Mouse (Mus musculus) cerebellum, adult 8-10 months (tissue): ENCODE measurements around the gene Daam1.

ENCODE experiments used
- DNase-seq: peaks from one replicate; pipeline ENCODE4 v3.0.0; 2022

Gene Daam1

GRCm38 (mm10) chr12:71938513-71938912 is 107.6 kb downstream of the Daam1 start:
- no peak for DNase-seq

GRCm38 (mm10) chr12:71941290-71941689 is 110.4 kb downstream of the Daam1 start:
- DNase-seq: no peak

GRCm38 (mm10) chr12:71943112-71943511 is 112.2 kb downstream of the Daam1 start:
- DNase-seq: no peak

GRCm38 (mm10) chr12:71943646-71944045 is 112.8 kb downstream of the Daam1 start:
- no peak for DNase-seq

- DNase-seq: no peak
These were observed 115.0 kb downstream of the Daam1 start for GRCm38 (mm10) chr12:71945844-71946243.

GRCm38 (mm10) chr12:71946448-71946847 is 115.6 kb downstream of the Daam1 start:
- DNase-seq: no peak

GRCm38 (mm10) chr12:71948972-71949371 is 118.1 kb downstream of the Daam1 start:
- DNase-seq: no peak

GRCm38 (mm10) chr12:71949606-71950005 is 118.7 kb downstream of the Daam1 start:
- no peak for DNase-seq

- DNase-seq: no peak
These were observed 119.4 kb downstream of the Daam1 start for GRCm38 (mm10) chr12:71950095-71950877.

GRCm38 (mm10) chr12:71954180-71954935 is 123.5 kb downstream of the Daam1 start:
- DNase-seq: no peak

- DNase-seq: no peak
These were observed 126.1 kb downstream of the Daam1 start for GRCm38 (mm10) chr12:71956980-71957379.

GRCm38 (mm10) chr12:71957496-71957895 is 126.6 kb downstream of the Daam1 start:
- DNase-seq: no peak

- no peak for DNase-seq
These were observed 128.6 kb downstream of the Daam1 start for GRCm38 (mm10) chr12:71959351-71959991.

- DNase-seq: no peak
These were observed 130.8 kb downstream of the Daam1 start for GRCm38 (mm10) chr12:71961671-71962070.

GRCm38 (mm10) chr12:71962616-71963015 is 131.7 kb downstream of the Daam1 start:
- DNase-seq: no peak

- DNase-seq: no peak
These were observed 137.7 kb downstream of the Daam1 start for GRCm38 (mm10) chr12:71968592-71968991.

- DNase-seq: no peak
These were observed 138.1 kb downstream of the Daam1 start for GRCm38 (mm10) chr12:71969022-71969421.

GRCm38 (mm10) chr12:71969439-71969838 is 138.6 kb downstream of the Daam1 start:
- DNase-seq: no peak

GRCm38 (mm10) chr12:71969941-71970629 is 139.2 kb downstream of the Daam1 start:
- DNase-seq: no peak

- no peak for DNase-seq
These were observed 140.1 kb downstream of the Daam1 start for GRCm38 (mm10) chr12:71970791-71971654.

- no peak for DNase-seq
These were observed 141.2 kb downstream of the Daam1 start for GRCm38 (mm10) chr12:71972126-71972525.
